Comparison of ENCODE assay signal across 8 mouse cellular contexts in genomic region chr3:53201670-53202069, GRCm38 (mm10).
DNase-seq lines count a peak whose midpoint lies in the region; ATAC-seq and TF ChIP-seq lines count a peak whose summit lies in the region.

No protein-coding gene starts in this region.

- H3K36me3 ChIP-seq in lung, embryonic 15.5 days, result no peaks in the 10 kb centered on the region
- no peaks in the 10 kb centered on the region for H3K36me3 ChIP-seq in embryonic facial prominence, embryonic 15.5 days
- no peaks in the 10 kb centered on the region for H3K36me3 ChIP-seq in hindbrain, embryonic 11.5 days (ENCODE audit: control insufficient read depth, insufficient read depth, low read length)

- no peak overlapping the region for H3K4me2 ChIP-seq in lung, embryonic 15.5 days
- no peak overlapping the region for H3K4me2 ChIP-seq in embryonic facial prominence, embryonic 15.5 days (replicated peaks)
- H3K4me2 ChIP-seq in hindbrain, embryonic 11.5 days (replicated peaks; ENCODE audit: low read depth, low read length), result no peak overlapping the region

- no peaks in the 10 kb centered on the region for H3K27me3 ChIP-seq in lung, embryonic 15.5 days
- H3K27me3 ChIP-seq in embryonic facial prominence, embryonic 15.5 days, result no peaks in the 10 kb centered on the region
- H3K27me3 ChIP-seq in hindbrain, embryonic 11.5 days (ENCODE audit: control insufficient read depth, insufficient read depth, low read length), result 0 out of 2 replicates have a peak, but pooled peaks cover 2% of the 10 kb centered on the region

- TF ChIP-seq CTCF in lung, adult 2 months (IDR thresholded peaks at IDR 0.05; ENCODE audit: insufficient read depth, low read length), result no peak

- H3K9me3 ChIP-seq in lung, embryonic 15.5 days, result no peaks in the 10 kb centered on the region
- no peaks in the 10 kb centered on the region for H3K9me3 ChIP-seq in embryonic facial prominence, embryonic 15.5 days (replicated peaks)
- no peaks in the 10 kb centered on the region for H3K9me3 ChIP-seq in hindbrain, embryonic 11.5 days (ENCODE audit: control insufficient read depth, low read length)

- 57% methylated on average over 10 of the region's 10 CpGs for WGBS in lung, embryonic 15.5 days
- 48% methylated on average over 10 of the region's 10 CpGs for WGBS in lung, adult 2 months
- 28% methylated on average over 10 of the region's 10 CpGs for WGBS in embryonic facial prominence, embryonic 15.5 days
- 41% methylated on average over 10 of the region's 10 CpGs for WGBS in hindbrain, embryonic 11.5 days

- H3K4me3 ChIP-seq in lung, embryonic 15.5 days, result no peak overlapping the region
- H3K4me3 ChIP-seq in lung, adult 2 months (replicated peaks; ENCODE audit: extremely low read depth, low read depth, low read length), result no peak overlapping the region
- H3K4me3 ChIP-seq in embryonic facial prominence, embryonic 15.5 days (replicated peaks), result no peak overlapping the region
- no peak overlapping the region for H3K4me3 ChIP-seq in hindbrain, embryonic 11.5 days (ENCODE audit: low read depth, low read length)

- intact Hi-C loops in left cerebral cortex, postnatal 25 days (cut with DNase I), result no loop called here

- H3K9ac ChIP-seq in lung, embryonic 15.5 days, result no peak overlapping the region
- H3K9ac ChIP-seq in embryonic facial prominence, embryonic 15.5 days, result no peak overlapping the region
- peak overlapping the region; percentile 11; the same call in 1 of the 2 replicates for H3K9ac ChIP-seq in hindbrain, embryonic 11.5 days (ENCODE audit: low read depth, low read length)

- H3K4me1 ChIP-seq in lung, embryonic 15.5 days, result peaks cover 22% of the 10 kb centered on the region
- H3K4me1 ChIP-seq in lung, adult 2 months (ENCODE audit: control insufficient read depth, insufficient read depth, low read length), result no peaks in the 10 kb centered on the region; the same call in none of the 2 replicates
- peaks cover 48% of the 10 kb centered on the region for H3K4me1 ChIP-seq in embryonic facial prominence, embryonic 15.5 days
- H3K4me1 ChIP-seq in hindbrain, embryonic 11.5 days (replicated peaks; ENCODE audit: control insufficient read depth, insufficient read depth, low read length), result peaks cover 12% of the 10 kb centered on the region

- no peak overlapping the region; the same call in 1 of the 2 replicates for H3K27ac ChIP-seq in lung, embryonic 15.5 days
- 0 out of 2 replicates have a peak overlapping the region, but pooled peaks have one; percentile 35 for H3K27ac ChIP-seq in embryonic facial prominence, embryonic 15.5 days (replicated peaks)
- peak overlapping the region; percentile 65 for H3K27ac ChIP-seq in hindbrain, embryonic 11.5 days (ENCODE audit: low read depth, low read length)

- no peak for TF ChIP-seq POLR2A in lung, adult 2 months (IDR thresholded peaks at IDR 0.05; ENCODE audit: borderline replicate concordance, extremely low read depth, low read depth, low read length)

- ATAC-seq in lung, embryonic 15.5 days (ENCODE audit: borderline replicate concordance, extremely low read depth, low FRiP score, low TSS enrichment), result peak; percentile 57; the same call in 1 of the 2 replicates
- no peak for ATAC-seq in embryonic facial prominence, embryonic 15.5 days (ENCODE audit: insufficient number of reproducible peaks, low FRiP score, low TSS enrichment, low read depth)
- ATAC-seq in hindbrain, embryonic 11.5 days (ENCODE audit: low FRiP score), result 0 out of 2 replicates have a peak, but pooled peaks have one; percentile 31

- DNase-seq in lung, adult 2 months, result no peak
- DNase-seq in hindbrain, embryonic 11.5 days (ENCODE audit: low spot score), result peak; percentile 39
- peak; percentile 47 for DNase-seq in retina, embryonic 14.5 days (ENCODE audit: low spot score)
- DNase-seq in left cerebral cortex, postnatal 25 days (ENCODE audit: low spot score in 2 of 2), result no peak
- no peak for DNase-seq in testis, postnatal 10 days (ENCODE audit: low spot score)
- no peak for DNase-seq in ovary, postnatal 14 days (ENCODE audit: low spot score)

Comparison
In these comparisons a context has a peak if more than half of its experiments do, and no peak if none do; other contexts are left out.
1. DNase-seq: peak in hindbrain, embryonic 11.5 days (single experiment) and retina, embryonic 14.5 days (single experiment); none in lung, adult 2 months (single experiment), left cerebral cortex, postnatal 25 days (0 of 2), testis, postnatal 10 days (single experiment) and ovary, postnatal 14 days (single experiment).